In the genomic region with DNA sequence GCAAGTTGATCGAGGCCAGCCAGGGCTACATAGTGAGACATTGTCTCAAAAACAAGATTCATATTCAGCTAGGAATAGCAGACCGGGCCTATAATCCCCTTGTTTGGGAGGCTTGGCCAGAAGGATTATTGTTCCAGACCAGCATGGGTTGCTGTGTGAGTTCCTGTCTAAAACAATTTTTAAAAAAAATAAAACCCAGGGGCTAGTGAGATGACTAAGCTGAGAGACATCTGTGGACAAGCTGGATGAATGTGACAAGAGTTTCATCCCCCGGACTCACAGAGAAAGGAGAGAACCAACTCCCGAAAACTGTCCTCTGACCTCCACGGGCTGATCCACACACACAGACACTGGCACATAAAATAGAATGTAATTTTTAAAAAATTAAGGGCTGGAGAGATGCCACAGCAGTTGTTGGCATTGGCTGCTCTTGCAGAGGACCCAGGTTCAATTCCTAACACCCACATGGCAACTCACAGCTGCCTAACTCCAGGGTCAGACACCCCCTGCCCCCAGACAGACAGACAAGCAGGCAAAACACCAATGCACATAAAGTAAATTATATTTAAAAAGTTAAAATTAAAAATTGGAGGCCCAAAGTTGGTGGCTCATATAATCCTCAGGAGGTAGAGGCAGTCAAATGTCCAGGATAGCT, we compare ENCODE assay signal across 18 mouse cellular contexts. TPM values are rescaled to one million over a fixed set of nuclear protein-coding genes. Genes with fewer than 3 reads are reported as not detected.
DNase-seq lines count a peak whose midpoint lies in the region; ATAC-seq and TF ChIP-seq lines count a peak whose summit lies in the region.
"Had no signal": no experiment of that assay in that cellular context is flagged by ENCODE, and none has a peak within 500 bp of the region (broad histone marks: within the 10 kb centered on the region; RNA-seq: fewer than 3 reads in every experiment).

No protein-coding gene starts in this region.

- no peak for DNase-seq in forebrain, embryonic 11.5 days (ENCODE audit: low spot score)
- DNase-seq in forebrain, postnatal 0 days, result no peak
- no peak for DNase-seq in hindbrain, postnatal 0 days (ENCODE audit: low spot score)
- peak; percentile 47 for DNase-seq in 3134 (ENCODE audit: extremely low read depth, insufficient read length, low spot score)
- DNase-seq in limb, embryonic 10.5 days (ENCODE audit: low spot score), result no peak
- DNase-seq in left cerebral cortex, postnatal 14 days (ENCODE audit: low spot score in 2 of 2), result no peak
- DNase-seq: B cell, adult 2 months; cerebellum, adult 8-10 months; gastrocnemius, postnatal 36 days; heart, postnatal 4 days; kidney, adult 2 months; thymus, postnatal 36 days had no signal

- no peaks in the 10 kb centered on the region for H3K27me3 ChIP-seq in forebrain, embryonic 11.5 days (ENCODE audit: control insufficient read depth, insufficient read depth, low read length)
- no peaks in the 10 kb centered on the region for H3K27me3 ChIP-seq in forebrain, postnatal 0 days (ENCODE audit: insufficient read depth, low read length)
- H3K27me3 ChIP-seq in hindbrain, embryonic 15.5 days, result no peaks in the 10 kb centered on the region
- H3K27me3 ChIP-seq in hindbrain, postnatal 0 days (ENCODE audit: insufficient read depth, low read length), result no peaks in the 10 kb centered on the region
- H3K27me3 ChIP-seq in limb, embryonic 10.5 days (ENCODE audit: low read depth, poor library complexity, severe bottlenecking), result no peaks in the 10 kb centered on the region
- no peaks in the 10 kb centered on the region for H3K27me3 ChIP-seq in kidney, embryonic 16.5 days (ENCODE audit: insufficient read depth, low read length)

- H3K9ac ChIP-seq in forebrain, embryonic 11.5 days (ENCODE audit: low read length), result no peak overlapping the region
- no peak overlapping the region for H3K9ac ChIP-seq in forebrain, postnatal 0 days
- no peak overlapping the region for H3K9ac ChIP-seq in hindbrain, embryonic 15.5 days
- H3K9ac ChIP-seq in hindbrain, postnatal 0 days (replicated peaks; ENCODE audit: low read length), result no peak overlapping the region
- H3K9ac ChIP-seq in kidney, embryonic 16.5 days (replicated peaks; ENCODE audit: low read length), result no peak overlapping the region

- peaks cover 8% of the 10 kb centered on the region; the same call in 1 of the 2 replicates for H3K4me1 ChIP-seq in forebrain, embryonic 11.5 days (replicated peaks; ENCODE audit: control insufficient read depth, insufficient read depth, low read length)
- H3K4me1 ChIP-seq in forebrain, postnatal 0 days (ENCODE audit: insufficient read depth), result peaks cover 11% of the 10 kb centered on the region; the same call in 1 of the 2 replicates
- H3K4me1 ChIP-seq in hindbrain, embryonic 15.5 days (replicated peaks), result peaks cover 39% of the 10 kb centered on the region
- H3K4me1 ChIP-seq in hindbrain, postnatal 0 days (ENCODE audit: insufficient read depth, low read length), result peaks cover 3% of the 10 kb centered on the region; the same call in 1 of the 2 replicates
- peaks cover 24% of the 10 kb centered on the region for H3K4me1 ChIP-seq in limb, embryonic 10.5 days
- H3K4me1 ChIP-seq in kidney, embryonic 16.5 days (ENCODE audit: insufficient read depth, low read length), result peaks cover 24% of the 10 kb centered on the region; the same call in 1 of the 2 replicates

- no peak for TF ChIP-seq CTCF in forebrain, postnatal 0 days (IDR thresholded peaks at IDR 0.05; ENCODE audit: low read depth)
- no peak for TF ChIP-seq CTCF in hindbrain, postnatal 0 days (IDR thresholded peaks at IDR 0.05; ENCODE audit: low read depth)

- H3K4me2 ChIP-seq in forebrain, embryonic 11.5 days (ENCODE audit: low read depth, low read length, severe bottlenecking), result no peak overlapping the region
- no peak overlapping the region for H3K4me2 ChIP-seq in forebrain, postnatal 0 days (ENCODE audit: low read depth)
- no peak overlapping the region for H3K4me2 ChIP-seq in hindbrain, embryonic 15.5 days
- no peak overlapping the region for H3K4me2 ChIP-seq in hindbrain, postnatal 0 days (ENCODE audit: low read depth, low read length)
- no peak overlapping the region for H3K4me2 ChIP-seq in kidney, embryonic 16.5 days (replicated peaks; ENCODE audit: low read depth, low read length)

- no peak overlapping the region for H3K4me3 ChIP-seq in forebrain, embryonic 11.5 days (ENCODE audit: low read depth, low read length)
- H3K4me3 ChIP-seq in forebrain, postnatal 0 days (ENCODE audit: low read depth, low read length), result no peak overlapping the region
- H3K4me3 ChIP-seq in hindbrain, embryonic 15.5 days, result no peak overlapping the region
- no peak overlapping the region for H3K4me3 ChIP-seq in hindbrain, postnatal 0 days (ENCODE audit: low read length)
- no peak overlapping the region for H3K4me3 ChIP-seq in limb, embryonic 10.5 days
- no peak overlapping the region for H3K4me3 ChIP-seq in kidney, embryonic 16.5 days (ENCODE audit: low read length)

- peak overlapping the region; percentile 94; the same call in 1 of the 2 replicates for H3K27ac ChIP-seq in forebrain, embryonic 11.5 days (ENCODE audit: low read depth, low read length)
- H3K27ac ChIP-seq in forebrain, postnatal 0 days (ENCODE audit: low read depth, low read length), result no peak overlapping the region
- H3K27ac ChIP-seq in hindbrain, embryonic 15.5 days (replicated peaks), result peak overlapping the region; percentile 97; the same call in 1 of the 2 replicates
- H3K27ac ChIP-seq in hindbrain, postnatal 0 days, result no peak overlapping the region
- H3K27ac ChIP-seq in limb, embryonic 10.5 days, result 0 out of 2 replicates have a peak overlapping the region, but pooled peaks have one; percentile 99
- H3K27ac ChIP-seq in kidney, embryonic 16.5 days (ENCODE audit: low read length), result no peak overlapping the region

- WGBS in forebrain, embryonic 11.5 days, result 51% methylated on average over 5 of the region's 5 CpGs
- WGBS in forebrain, postnatal 0 days, result 54% methylated on average over 5 of the region's 5 CpGs
- 83% methylated on average over 5 of the region's 5 CpGs for WGBS in hindbrain, embryonic 15.5 days
- WGBS in hindbrain, postnatal 0 days, result 69% methylated on average over 5 of the region's 5 CpGs
- WGBS in limb, embryonic 10.5 days, result 88% methylated on average over 5 of the region's 5 CpGs
- 72% methylated on average over 5 of the region's 5 CpGs for WGBS in kidney, embryonic 16.5 days

- no peak for ATAC-seq in forebrain, embryonic 11.5 days (replicated peaks; ENCODE audit: low FRiP score)
- no peak for ATAC-seq in forebrain, postnatal 0 days
- no peak for ATAC-seq in hindbrain, embryonic 15.5 days (ENCODE audit: low FRiP score, low read depth)
- ATAC-seq in hindbrain, postnatal 0 days, result no peak
- no peak for ATAC-seq in kidney, embryonic 16.5 days (ENCODE audit: low FRiP score, low TSS enrichment)
- ATAC-seq: activated CD4-positive, CD25-positive, alpha-beta regulatory T cell, adult 4 months had no signal

- H3K36me3 ChIP-seq in forebrain, embryonic 11.5 days (ENCODE audit: control insufficient read depth, insufficient read depth, low read length), result peaks cover 2% of the 10 kb centered on the region; the same call in 1 of the 2 replicates
- H3K36me3 ChIP-seq in forebrain, postnatal 0 days (ENCODE audit: insufficient read depth), result no peaks in the 10 kb centered on the region
- H3K36me3 ChIP-seq in hindbrain, embryonic 15.5 days, result no peaks in the 10 kb centered on the region
- no peaks in the 10 kb centered on the region for H3K36me3 ChIP-seq in hindbrain, postnatal 0 days (ENCODE audit: insufficient read depth, low read length)
- H3K36me3 ChIP-seq in limb, embryonic 10.5 days, result peaks cover 17% of the 10 kb centered on the region
- peaks cover 7% of the 10 kb centered on the region; the same call in 1 of the 2 replicates for H3K36me3 ChIP-seq in kidney, embryonic 16.5 days (ENCODE audit: insufficient read depth, low read length)

- intact Hi-C loops in left cerebral cortex, postnatal 14 days (cut with DNase I), result no loop called here

- H3K9me3 ChIP-seq in forebrain, embryonic 11.5 days (ENCODE audit: control insufficient read depth, low read length), result no peaks in the 10 kb centered on the region
- H3K9me3 ChIP-seq in forebrain, postnatal 0 days (ENCODE audit: low read length), result no peaks in the 10 kb centered on the region
- H3K9me3 ChIP-seq in hindbrain, embryonic 15.5 days, result no peaks in the 10 kb centered on the region
- no peaks in the 10 kb centered on the region for H3K9me3 ChIP-seq in hindbrain, postnatal 0 days (ENCODE audit: low read length)
- no peaks in the 10 kb centered on the region for H3K9me3 ChIP-seq in limb, embryonic 10.5 days (replicated peaks)
- H3K9me3 ChIP-seq in kidney, embryonic 16.5 days (ENCODE audit: low read length), result no peaks in the 10 kb centered on the region

RNA-seq across cellular contexts. Expression of a gene that starts 1.6 kb away (rescaled TPM):
- polyA plus RNA-seq in forebrain, embryonic 11.5 days (2014; fragmentation: Nextera tagmentation; extraction: Ambion mirVana), result 132 and 136 TPM in 2 replicates
- total RNA-seq in forebrain, postnatal 0 days (2014; rRNA removed), result 88.8 and 108 TPM in 2 replicates
- polyA plus RNA-seq in forebrain, postnatal 0 days (2015; fragmentation: Nextera tagmentation; extraction: Ambion mirVana), result 76.8 and 87.2 TPM in 2 replicates
- 126 and 127 TPM in 2 replicates for polyA plus RNA-seq in hindbrain, embryonic 15.5 days (2015; fragmentation: Nextera tagmentation; extraction: Ambion mirVana)
- total RNA-seq in hindbrain, postnatal 0 days (2014; rRNA removed), result 36.8 and 44.3 TPM in 2 replicates
- polyA plus RNA-seq in hindbrain, postnatal 0 days (2015; fragmentation: Nextera tagmentation; extraction: Ambion mirVana), result 101 and 115 TPM in 2 replicates
- 89.9 and 107 TPM in 2 replicates for polyA plus RNA-seq in limb, embryonic 10.5 days (2016; fragmentation: Nextera tagmentation; extraction: Ambion mirVana)
- 99.5 and 112 TPM in 2 replicates for polyA plus RNA-seq in kidney, embryonic 16.5 days (2015; fragmentation: Nextera tagmentation; extraction: Ambion mirVana)
- 100 to 1,000 TPM; 117 TPM for total RNA-seq in left cerebral cortex, postnatal 14 days (2021)

RNA-seq across cellular contexts. Expression of a gene that starts 4.4 kb away (rescaled TPM):
- 24.1 and 25.8 TPM in 2 replicates for polyA plus RNA-seq in forebrain, embryonic 11.5 days (2014; fragmentation: Nextera tagmentation; extraction: Ambion mirVana)
- 45.5 and 51.8 TPM in 2 replicates for total RNA-seq in forebrain, postnatal 0 days (2014; rRNA removed)
- 13.7 and 15.0 TPM in 2 replicates for polyA plus RNA-seq in forebrain, postnatal 0 days (2015; fragmentation: Nextera tagmentation; extraction: Ambion mirVana)
- 18.3 and 21.5 TPM in 2 replicates for polyA plus RNA-seq in hindbrain, embryonic 15.5 days (2015; fragmentation: Nextera tagmentation; extraction: Ambion mirVana)
- total RNA-seq in hindbrain, postnatal 0 days (2014; rRNA removed), result 48.1 and 69.1 TPM in 2 replicates
- 15.1 and 16.2 TPM in 2 replicates for polyA plus RNA-seq in hindbrain, postnatal 0 days (2015; fragmentation: Nextera tagmentation; extraction: Ambion mirVana)
- polyA plus RNA-seq in limb, embryonic 10.5 days (2016; fragmentation: Nextera tagmentation; extraction: Ambion mirVana), result 18.1 and 21.3 TPM in 2 replicates
- 11.2 and 11.5 TPM in 2 replicates for polyA plus RNA-seq in kidney, embryonic 16.5 days (2015; fragmentation: Nextera tagmentation; extraction: Ambion mirVana)
- 100 to 1,000 TPM; 106 to 108 TPM for total RNA-seq in left cerebral cortex, postnatal 14 days (2021)

RNA-seq across cellular contexts. Expression of a gene that starts 41.7 kb away (rescaled TPM):
- 0.68 and 1.4 TPM in 2 replicates for polyA plus RNA-seq in forebrain, embryonic 11.5 days (2014; fragmentation: Nextera tagmentation; extraction: Ambion mirVana)
- 0.92 TPM in 1 of 2 replicates, not detected in the other for total RNA-seq in forebrain, postnatal 0 days (2014; rRNA removed)
- 0.19 TPM in 1 of 2 replicates, not detected in the other for polyA plus RNA-seq in forebrain, postnatal 0 days (2015; fragmentation: Nextera tagmentation; extraction: Ambion mirVana)
- 0.66 TPM in 1 of 2 replicates, not detected in the other for polyA plus RNA-seq in hindbrain, embryonic 15.5 days (2015; fragmentation: Nextera tagmentation; extraction: Ambion mirVana)
- total RNA-seq in hindbrain, postnatal 0 days (2014; rRNA removed), result not detected in 2 replicates
- 0.24 TPM in 1 of 2 replicates, not detected in the other for polyA plus RNA-seq in hindbrain, postnatal 0 days (2015; fragmentation: Nextera tagmentation; extraction: Ambion mirVana)
- polyA plus RNA-seq in limb, embryonic 10.5 days (2016; fragmentation: Nextera tagmentation; extraction: Ambion mirVana), result not detected in 2 replicates
- not detected in 2 replicates for polyA plus RNA-seq in kidney, embryonic 16.5 days (2015; fragmentation: Nextera tagmentation; extraction: Ambion mirVana)
- total RNA-seq in left cerebral cortex, postnatal 14 days (2021), result not detected
- total RNA-seq: gastrocnemius, postnatal 36 days; heart, postnatal 4 days; left cerebral cortex, postnatal 25 days; MEL had no signal
- polyA plus RNA-seq: kidney, adult 2 months; neural tube, embryonic 11.5 days had no signal

Comparison
In these comparisons a context has a peak if more than half of its experiments do, and no peak if none do; other contexts are left out.
1. H3K27ac ChIP-seq: peak in forebrain, embryonic 11.5 days (single experiment), hindbrain, embryonic 15.5 days (single experiment) and limb, embryonic 10.5 days (single experiment); none in forebrain, postnatal 0 days (single experiment), hindbrain, postnatal 0 days (single experiment) and kidney, embryonic 16.5 days (single experiment).